Mouse (Mus musculus) E14TG2a.4 (cell line): ENCODE measurements around the gene Hoxb7.

ENCODE experiments used
- CTCF ChIP-seq: conservative IDR thresholded peaks from 2 replicates; pipeline ENCODE4 v1.5.1; 2014; ENCODE audit warnings: low read length
- NANOG ChIP-seq: IDR thresholded peaks from 2 replicates; pipeline ENCODE4 v1.6.1; 2014; ENCODE audit warnings: borderline replicate concordance, low read length, mixed read lengths
- POU5F1 ChIP-seq: IDR thresholded peaks from 2 replicates; pipeline ENCODE4 v1.6.1; 2014; ENCODE audit warnings: low read length, borderline replicate concordance

DNA sequence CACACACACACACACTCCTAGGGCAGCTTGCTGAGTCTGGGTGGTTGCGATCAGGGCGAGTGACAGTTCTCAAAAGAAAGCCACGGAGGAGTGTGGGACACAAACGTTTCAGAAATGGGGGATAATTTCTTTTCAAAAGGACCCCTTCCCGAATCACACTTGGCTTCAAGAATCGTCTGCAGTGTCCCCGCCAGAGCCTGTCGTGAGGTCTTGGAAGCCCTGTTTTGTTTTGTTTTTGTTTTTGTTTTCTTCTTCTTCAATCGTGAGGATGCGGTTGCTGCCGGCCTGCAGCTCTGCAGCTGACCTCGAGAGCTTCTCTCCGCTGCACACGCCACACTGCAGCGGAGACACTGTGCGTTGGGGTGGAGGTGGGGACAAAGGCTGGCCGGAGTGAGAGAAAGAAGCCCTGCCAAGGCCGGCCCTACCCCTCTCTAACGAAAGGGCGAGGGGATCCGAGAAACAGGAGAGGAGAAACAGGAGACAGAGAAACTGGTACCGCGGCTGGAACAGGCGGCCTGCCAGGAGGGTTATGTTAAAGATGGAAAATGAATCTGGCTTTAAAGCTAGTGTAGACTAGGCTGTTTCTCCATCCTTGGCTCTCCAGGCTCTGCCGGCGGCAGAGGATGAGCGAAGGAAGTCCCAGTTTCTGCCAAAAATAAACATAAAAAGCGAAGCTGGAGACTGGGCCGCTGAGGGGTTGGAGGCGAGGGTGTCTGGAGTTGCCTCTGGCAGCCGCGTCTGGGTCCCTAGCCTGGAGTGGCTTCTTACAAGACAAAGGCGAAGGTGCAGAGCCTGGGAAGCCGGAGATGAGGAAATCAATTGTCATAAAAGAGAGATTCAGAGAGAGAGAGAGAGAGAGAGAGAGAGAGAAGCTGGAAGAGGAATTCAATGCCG, 9.0 kb upstream of the Hoxb7 start:
- no peak for TF ChIP-seq CTCF
- no peak for TF ChIP-seq POU5F1
- no peak for TF ChIP-seq NANOG
